In genomic region chr9:66276062-66276461, GRCm38 (mm10) we compare ENCODE assay signal across 9 mouse cellular contexts.
DNase-seq lines count a peak whose midpoint lies in the region; ATAC-seq and TF ChIP-seq lines count a peak whose summit lies in the region.
"Had no signal": no experiment of that assay in that cellular context is flagged by ENCODE, and none has a peak within 500 bp of the region (broad histone marks: within the 10 kb centered on the region; RNA-seq: fewer than 3 reads in every experiment).

No protein-coding gene starts in this region.

- H3K9me3 ChIP-seq in liver, postnatal 0 days (ENCODE audit: low read length) = no peaks in the 10 kb centered on the region
- no peaks in the 10 kb centered on the region for H3K9me3 ChIP-seq in embryonic facial prominence, embryonic 10.5 days
- no peaks in the 10 kb centered on the region for H3K9me3 ChIP-seq in forebrain, embryonic 15.5 days
- H3K9me3 ChIP-seq in midbrain, embryonic 13.5 days = no peaks in the 10 kb centered on the region
- H3K9me3 ChIP-seq: G1E had no signal

- TF ChIP-seq CTCF in liver, adult 2 months (IDR thresholded peaks at IDR 0.05; ENCODE audit: low read depth, low read length) = no peak
- TF ChIP-seq CTCF in liver, postnatal 0 days (IDR thresholded peaks at IDR 0.05; ENCODE audit: low read depth) = no peak

- H3K4me1 ChIP-seq in liver, adult 2 months (ENCODE audit: control insufficient read depth, insufficient read depth, low read length) = peaks cover 3% of the 10 kb centered on the region; the same call in 1 of the 2 replicates
- H3K4me1 ChIP-seq in liver, postnatal 0 days (ENCODE audit: insufficient read depth) = peaks cover 26% of the 10 kb centered on the region
- H3K4me1 ChIP-seq in embryonic facial prominence, embryonic 10.5 days = peaks cover 55% of the 10 kb centered on the region
- H3K4me1 ChIP-seq in forebrain, embryonic 15.5 days = peaks cover 26% of the 10 kb centered on the region
- H3K4me1 ChIP-seq in midbrain, embryonic 13.5 days (replicated peaks) = peaks cover 30% of the 10 kb centered on the region

- no peak for TF ChIP-seq POLR2A in liver, adult 2 months (IDR thresholded peaks at IDR 0.05; ENCODE audit: extremely low read depth, insufficient read depth, low read length)

- TF ChIP-seq EP300 in liver, postnatal 0 days (IDR thresholded peaks at IDR 0.05; ENCODE audit: low read depth) = no peak

- H3K79me2 ChIP-seq in liver, adult 2 months (ENCODE audit: control insufficient read depth, insufficient read depth, low read length) = no peaks in the 10 kb centered on the region

- no peak overlapping the region for H3K4me2 ChIP-seq in liver, postnatal 0 days (ENCODE audit: low read depth, low read length)
- H3K4me2 ChIP-seq in forebrain, embryonic 15.5 days (replicated peaks) = no peak overlapping the region
- H3K4me2 ChIP-seq in midbrain, embryonic 13.5 days (replicated peaks) = peak overlapping the region; percentile 45; the same call in 1 of the 2 replicates

- DNase-seq in liver, adult 2 months (ENCODE audit: extremely low read depth, low read depth, low spot score) = no peak
- DNase-seq in liver, postnatal 0 days = no peak
- DNase-seq in embryonic facial prominence, embryonic 10.5 days (ENCODE audit: low spot score) = no peak
- no peak for DNase-seq in layer of hippocampus, postnatal 36 days
- DNase-seq in left cerebral cortex, adult 9 months (ENCODE audit: low spot score in 2 of 2) = no peak
- no peak for DNase-seq in kidney, adult 8-10 months

- peaks cover 17% of the 10 kb centered on the region; the same call in 1 of the 2 replicates for H3K36me3 ChIP-seq in liver, adult 2 months (ENCODE audit: control insufficient read depth, insufficient read depth, low read length)
- peaks cover 7% of the 10 kb centered on the region for H3K36me3 ChIP-seq in liver, postnatal 0 days (replicated peaks; ENCODE audit: insufficient read depth, low read length)
- H3K36me3 ChIP-seq in embryonic facial prominence, embryonic 10.5 days (replicated peaks) = no peaks in the 10 kb centered on the region
- no peaks in the 10 kb centered on the region for H3K36me3 ChIP-seq in forebrain, embryonic 15.5 days
- H3K36me3 ChIP-seq in midbrain, embryonic 13.5 days = no peaks in the 10 kb centered on the region

- H3K9ac ChIP-seq in liver, adult 2 months (ENCODE audit: low read depth, low read length) = no peak overlapping the region
- no peak overlapping the region for H3K9ac ChIP-seq in liver, postnatal 0 days (replicated peaks)
- 0 out of 2 replicates have a peak overlapping the region, but pooled peaks have one; percentile 30 for H3K9ac ChIP-seq in forebrain, embryonic 15.5 days (replicated peaks)
- H3K9ac ChIP-seq in midbrain, embryonic 13.5 days (replicated peaks) = no peak overlapping the region

- H3K27me3 ChIP-seq in liver, adult 2 months (ENCODE audit: control insufficient read depth, insufficient read depth, low read length) = no peaks in the 10 kb centered on the region
- no peaks in the 10 kb centered on the region for H3K27me3 ChIP-seq in liver, postnatal 0 days (ENCODE audit: insufficient read depth, low read length)
- H3K27me3 ChIP-seq in embryonic facial prominence, embryonic 10.5 days (replicated peaks; ENCODE audit: low read depth, poor library complexity, severe bottlenecking) = peaks cover 11% of the 10 kb centered on the region
- H3K27me3 ChIP-seq in forebrain, embryonic 15.5 days = no peaks in the 10 kb centered on the region
- no peaks in the 10 kb centered on the region for H3K27me3 ChIP-seq in midbrain, embryonic 13.5 days

- ATAC-seq in liver, postnatal 0 days = no peak
- ATAC-seq in forebrain, embryonic 15.5 days (replicated peaks) = no peak
- no peak for ATAC-seq in midbrain, embryonic 13.5 days

- WGBS in liver, adult 2 months = 66% methylated on average over 4 of the region's 4 CpGs
- WGBS in liver, postnatal 0 days (ENCODE audit: insufficient replicate concordance) = 41% methylated on average over 4 of the region's 4 CpGs
- WGBS in embryonic facial prominence, embryonic 10.5 days = 25% methylated on average over 4 of the region's 4 CpGs
- WGBS in forebrain, embryonic 15.5 days = 13% methylated on average over 4 of the region's 4 CpGs
- WGBS in midbrain, embryonic 13.5 days = 13% methylated on average over 4 of the region's 4 CpGs

- H3K27ac ChIP-seq in liver, adult 2 months (replicated peaks; ENCODE audit: insufficient read depth, low read depth, low read length) = 0 out of 2 replicates have a peak overlapping the region, but pooled peaks have one; percentile 31
- H3K27ac ChIP-seq in liver, postnatal 0 days (ENCODE audit: low read depth) = no peak overlapping the region
- H3K27ac ChIP-seq in embryonic facial prominence, embryonic 10.5 days (replicated peaks) = peak overlapping the region; percentile 66; the same call in 1 of the 2 replicates
- H3K27ac ChIP-seq in forebrain, embryonic 15.5 days (replicated peaks) = peak overlapping the region; percentile 80
- H3K27ac ChIP-seq in midbrain, embryonic 13.5 days = 0 out of 2 replicates have a peak overlapping the region, but pooled peaks have one; percentile 12

- no peak overlapping the region for H3K4me3 ChIP-seq in liver, adult 2 months (ENCODE audit: insufficient read depth, low read depth, low read length)
- no peak overlapping the region for H3K4me3 ChIP-seq in liver, postnatal 0 days (ENCODE audit: low read depth, low read length)
- H3K4me3 ChIP-seq in embryonic facial prominence, embryonic 10.5 days = no peak overlapping the region
- H3K4me3 ChIP-seq in forebrain, embryonic 15.5 days = no peak overlapping the region
- no peak overlapping the region for H3K4me3 ChIP-seq in midbrain, embryonic 13.5 days (replicated peaks)
